8 mouse cellular contexts compared by ENCODE assay signal in genomic region chr1:91250415-91251147, GRCm38 (mm10). TPM values are rescaled to one million over a fixed set of nuclear protein-coding genes. Genes with fewer than 3 reads are reported as not detected.
DNase-seq lines count a peak whose midpoint lies in the region; ATAC-seq and TF ChIP-seq lines count a peak whose summit lies in the region.

No protein-coding gene starts in this region.

- no peak for ATAC-seq in embryonic facial prominence, embryonic 13.5 days (ENCODE audit: insufficient number of reproducible peaks, insufficient read depth, low FRiP score, low TSS enrichment, low read depth)
- peak; percentile 48 for ATAC-seq in heart, postnatal 0 days (ENCODE audit: insufficient read depth, low read depth)
- ATAC-seq in limb, embryonic 14.5 days (ENCODE audit: low FRiP score, low read depth), result peak; percentile 27

- no peaks in the 10 kb centered on the region for H3K27me3 ChIP-seq in embryonic facial prominence, embryonic 13.5 days
- H3K27me3 ChIP-seq in heart, postnatal 0 days (ENCODE audit: control insufficient read depth, insufficient read depth, low read length), result no peaks in the 10 kb centered on the region
- H3K27me3 ChIP-seq in limb, embryonic 14.5 days (ENCODE audit: control insufficient read depth, insufficient read depth, low read length), result no peaks in the 10 kb centered on the region

- H3K36me3 ChIP-seq in embryonic facial prominence, embryonic 13.5 days, result 0 out of 2 replicates have a peak, but pooled peaks cover 3% of the 10 kb centered on the region
- 0 out of 2 replicates have a peak, but pooled peaks cover 8% of the 10 kb centered on the region for H3K36me3 ChIP-seq in heart, postnatal 0 days (replicated peaks; ENCODE audit: control insufficient read depth, insufficient read depth, low read length)
- peaks cover 6% of the 10 kb centered on the region; the same call in 1 of the 2 replicates for H3K36me3 ChIP-seq in limb, embryonic 14.5 days (ENCODE audit: control insufficient read depth, insufficient read depth, low read length)

- TF ChIP-seq CTCF in heart, postnatal 0 days (IDR thresholded peaks at IDR 0.05; ENCODE audit: low read depth), result no peak

- TF ChIP-seq POLR2A in limb, embryonic 14.5 days (IDR thresholded peaks at IDR 0.05; ENCODE audit: borderline replicate concordance, extremely low read depth, insufficient read depth, insufficient read length), result no peak

- H3K9ac ChIP-seq in embryonic facial prominence, embryonic 13.5 days, result peak overlapping the region; percentile 97
- peak overlapping the region; percentile 98 for H3K9ac ChIP-seq in heart, postnatal 0 days (replicated peaks; ENCODE audit: low read depth, low read length)
- peak overlapping the region; percentile 94 for H3K9ac ChIP-seq in limb, embryonic 14.5 days (ENCODE audit: low read depth, low read length, severe bottlenecking)

- peak overlapping the region; percentile 88 for H3K27ac ChIP-seq in embryonic facial prominence, embryonic 13.5 days
- peak overlapping the region; percentile 83 for H3K27ac ChIP-seq in heart, postnatal 0 days (ENCODE audit: low read depth)
- peak overlapping the region; percentile 74; the same call in 1 of the 2 replicates for H3K27ac ChIP-seq in limb, embryonic 14.5 days (replicated peaks; ENCODE audit: low read depth, low read length)

- H3K4me1 ChIP-seq in embryonic facial prominence, embryonic 13.5 days, result peaks cover 33% of the 10 kb centered on the region
- peaks cover 13% of the 10 kb centered on the region for H3K4me1 ChIP-seq in heart, postnatal 0 days (ENCODE audit: control insufficient read depth, insufficient read depth)
- peaks cover 13% of the 10 kb centered on the region for H3K4me1 ChIP-seq in limb, embryonic 14.5 days (ENCODE audit: control insufficient read depth, insufficient read depth, low read length)

- H3K4me2 ChIP-seq in embryonic facial prominence, embryonic 13.5 days, result peak overlapping the region; percentile 70
- H3K4me2 ChIP-seq in heart, postnatal 0 days (ENCODE audit: low read depth, low read length), result peak overlapping the region; percentile 95
- peak overlapping the region; percentile 64 for H3K4me2 ChIP-seq in limb, embryonic 14.5 days (replicated peaks; ENCODE audit: low read depth, low read length, severe bottlenecking)

- H3K9me3 ChIP-seq in embryonic facial prominence, embryonic 13.5 days, result no peaks in the 10 kb centered on the region
- no peaks in the 10 kb centered on the region for H3K9me3 ChIP-seq in heart, postnatal 0 days (replicated peaks; ENCODE audit: control insufficient read depth, low read length)
- no peaks in the 10 kb centered on the region for H3K9me3 ChIP-seq in limb, embryonic 14.5 days (ENCODE audit: control insufficient read depth, low read length)

- WGBS in embryonic facial prominence, embryonic 13.5 days, result 2% methylated on average over 39 of the region's 70 CpGs
- WGBS in heart, postnatal 0 days, result under 1% methylated on average over 67 of the region's 70 CpGs
- under 1% methylated on average over 46 of the region's 70 CpGs for WGBS in limb, embryonic 14.5 days

- TF ChIP-seq EP300 in heart, postnatal 0 days (IDR thresholded peaks at IDR 0.05; ENCODE audit: low read depth), result no peak; the same call in 1 of the 2 replicates

- peak; percentile 17 for DNase-seq in kidney, adult 11 months
- DNase-seq in kidney, postnatal 14 days, result no peak
- DNase-seq in adrenal gland, adult (ENCODE audit: inconsistent age in 2 of 2, low spot score in 1 of 2), result peak; percentile 58 to 88
- DNase-seq in heart, postnatal 0 days (ENCODE audit: low spot score), result no peak
- no peak for DNase-seq in limb, embryonic 14.5 days (ENCODE audit: low spot score)
- DNase-seq in naive thymus-derived CD4-positive, alpha-beta T cell, adult 2 months (ENCODE audit: low read depth), result peak; percentile 49
- peak; percentile 40 for DNase-seq in thymus, postnatal 25 days

- H3K4me3 ChIP-seq in embryonic facial prominence, embryonic 13.5 days, result peak overlapping the region; percentile 100
- H3K4me3 ChIP-seq in heart, postnatal 0 days (ENCODE audit: low read depth, low read length), result peak overlapping the region; percentile 98
- peak overlapping the region; percentile 92 for H3K4me3 ChIP-seq in limb, embryonic 14.5 days (replicated peaks; ENCODE audit: low read length)

RNA-seq across cellular contexts. Expression of gene Ube2f, which starts 0.5 kb away (rescaled TPM):
- 70.5 and 73.8 TPM in 2 replicates for polyA plus RNA-seq in embryonic facial prominence, embryonic 13.5 days (2015; fragmentation: Nextera tagmentation; extraction: Ambion mirVana)
- 23.5 and 69.6 TPM in 2 replicates for total RNA-seq in heart, postnatal 0 days (2014; rRNA removed; ENCODE audit: low replicate concordance)
- 77.9 and 79.3 TPM in 2 replicates for polyA plus RNA-seq in heart, postnatal 0 days (2015; fragmentation: Nextera tagmentation; extraction: Ambion mirVana)
- 44.9 and 57.9 TPM in 2 replicates for polyA plus RNA-seq in limb, embryonic 14.5 days (2012; rRNA removed)
- 63.2 and 65.7 TPM in 2 replicates for polyA plus RNA-seq in limb, embryonic 14.5 days (2014; fragmentation: Nextera tagmentation; extraction: Ambion mirVana)

RNA-seq across cellular contexts. Expression of gene Scly, which starts 47.6 kb away (rescaled TPM):
- polyA plus RNA-seq in embryonic facial prominence, embryonic 13.5 days (2015; fragmentation: Nextera tagmentation; extraction: Ambion mirVana), result 11.3 and 11.5 TPM in 2 replicates
- total RNA-seq in heart, postnatal 0 days (2014; rRNA removed; ENCODE audit: low replicate concordance), result 14.0 and 18.5 TPM in 2 replicates
- polyA plus RNA-seq in heart, postnatal 0 days (2015; fragmentation: Nextera tagmentation; extraction: Ambion mirVana), result 9.6 and 10.0 TPM in 2 replicates
- polyA plus RNA-seq in limb, embryonic 14.5 days (2012; rRNA removed), result 13.5 and 15.0 TPM in 2 replicates
- polyA plus RNA-seq in limb, embryonic 14.5 days (2014; fragmentation: Nextera tagmentation; extraction: Ambion mirVana), result 10.7 and 11.6 TPM in 2 replicates

Comparison
In these comparisons a context has a peak if more than half of its experiments do, and no peak if none do; other contexts are left out.
1. DNase-seq: peak in kidney, adult 11 months (single experiment), adrenal gland, adult (2 of 2), naive thymus-derived CD4-positive, alpha-beta T cell, adult 2 months (single experiment) and thymus, postnatal 25 days (single experiment); none in kidney, postnatal 14 days (single experiment), heart, postnatal 0 days (single experiment) and limb, embryonic 14.5 days (single experiment).
2. Peak in every context shown above with its lines, with median percentiles within 50 percentile points of each other: H3K27ac ChIP-seq, H3K4me2 ChIP-seq, H3K4me3 ChIP-seq and H3K9ac ChIP-seq.